Mouse (Mus musculus) midbrain, embryonic 16.5 days (tissue): Measurements from ENCODE around the gene Mtx1. TPM values are rescaled to one million over a fixed set of nuclear protein-coding genes. Genes with fewer than 3 reads are reported as not detected.
"Not testable (repeated sequence)": the region's sequence is repeated elsewhere in the genome, so short reads cannot be mapped to it uniquely, and the experiment has no call there.

Experiments used
- ATAC-seq: fragments of 200-750 bp; cut with Nextera tagmentation; 2 replicates; pipeline ENCODE4 v1.8.0; 2017; ENCODE audit warnings: moderate TSS enrichment
- H3K27ac ChIP-seq: fragments of 300-500 bp; sonication (generic); 2 replicates; pipeline ENCODE4 v1.5.1; 2014; ENCODE audit warnings: mild to moderate bottlenecking, low read length, mixed read lengths
- H3K27me3 ChIP-seq: fragments of 300-500 bp; sonication (generic); 2 replicates; pipeline ENCODE4 v1.6.1; 2014; ENCODE audit warnings: low read depth, low read length, mixed read lengths; ENCODE audit not compliant: control insufficient read depth, insufficient read depth
- H3K36me3 ChIP-seq: fragments of 300-500 bp; sonication (generic); 2 replicates; pipeline ENCODE4 v1.6.1; 2014; ENCODE audit warnings: mild to moderate bottlenecking, low read length, moderate library complexity, mixed read lengths; ENCODE audit not compliant: control insufficient read depth, insufficient read depth
- H3K4me1 ChIP-seq: fragments of 300-500 bp; sonication (generic); 2 replicates; pipeline ENCODE4 v1.6.1; 2014; ENCODE audit warnings: mild to moderate bottlenecking, low read length, mixed read lengths; ENCODE audit not compliant: control insufficient read depth, insufficient read depth
- H3K4me2 ChIP-seq: fragments of 300-500 bp; sonication (generic); 2 replicates; pipeline ENCODE4 v1.6.1; 2014; ENCODE audit warnings: mild to moderate bottlenecking, low read length, mixed read lengths
- H3K4me3 ChIP-seq: fragments of 300-500 bp; sonication (generic); 2 replicates; pipeline ENCODE4 v1.5.1; 2014; ENCODE audit warnings: low read depth, mild to moderate bottlenecking, low read length, moderate library complexity, mixed read lengths
- H3K9ac ChIP-seq: fragments of 300-500 bp; sonication (generic); 2 replicates; pipeline ENCODE4 v1.6.1; 2014; ENCODE audit warnings: low read depth, low read length, mixed read lengths
- H3K9me3 ChIP-seq: fragments of 300-500 bp; sonication (generic); replicated peaks from 2 replicates; pipeline ENCODE4 v1.6.1; 2014; ENCODE audit warnings: mild to moderate bottlenecking, low read length, mixed read lengths; ENCODE audit not compliant: control insufficient read depth, poor library complexity, severe bottlenecking
- WGBS: fragments of 180-500 bp; shearing (Covaris S2); extraction: QIAGEN DNeasy Blood & Tissue Kit; methylation state at CpG from one replicate; pipeline ENCODE4 v1.1.7; 2014; 5-methylcytosine and 5-hydroxymethylcytosine counted together
- microRNA counts: library from miRNA; unstranded; fragments of <30 nt; microRNA quantifications from one replicate; lab custom pipeline; 2016
- microRNA-seq: library from miRNA; unstranded; fragments of <30 nt; microRNA quantifications from one replicate; pipeline ENCODE4, GENCODE M21; 2017
- polyA plus RNA-seq: library from polyadenylated mRNA; unstranded; fragments of >200 nt; fragmentation: Nextera tagmentation; extraction: Ambion mirVana; gene quantifications from 2 replicates; pipeline ENCODE4 v1.2.1, GENCODE M21; 2015

The Mtx1 gene
- polyA plus RNA-seq, 1 experiment from 2014 or later = 150 TPM

GRCm38 (mm10) chr3:89161207-89161606, 65.7 kb downstream of the Mtx1 start:
- not testable (repeated sequence) for H3K27me3 ChIP-seq, H3K4me2 ChIP-seq, H3K9ac ChIP-seq, H3K27ac ChIP-seq, H3K4me3 ChIP-seq, ATAC-seq, H3K36me3 ChIP-seq, H3K9me3 ChIP-seq
- H3K4me1 ChIP-seq = peaks cover 34% of the 10 kb centered on the region

- Histone ChIP-seq H3K9ac (peak within 1 kb of the TSS; percentile 87), H3K27me3 (no peaks in the 10 kb centered on the region), H3K4me2 (peak within 1 kb of the TSS; percentile 80), H3K27ac (peak within 1 kb of the TSS; percentile 76), H3K9me3 (no peaks in the 10 kb centered on the region), H3K4me1 (peaks cover 22% of the 10 kb centered on the region), H3K4me3 (peak within 1 kb of the TSS; percentile 92), H3K36me3 (no peaks in the 10 kb centered on the region)
- WGBS = under 1% methylated on average over 64 of the region's 66 CpGs
- peak; percentile 83 for ATAC-seq
Measured at GRCm38 (mm10) chr3:89159616-89160344, 67.1 kb downstream of the Mtx1 start, which contains the start of gene Hcn3. Gene Hcn3, minus strand, starts transcription at chr3:89160196.

- H3K4me1 ChIP-seq = peaks cover 21% of the 10 kb centered on the region
- H3K27ac ChIP-seq = peak overlapping the region; percentile 76
- peak; percentile 30; the same call in 1 of the 2 replicates for ATAC-seq
- peak overlapping the region; percentile 92 for H3K4me3 ChIP-seq
- no peaks in the 10 kb centered on the region for H3K9me3 ChIP-seq
- WGBS = under 1% methylated on average over 13 of the region's 13 CpGs
- no peaks in the 10 kb centered on the region for H3K27me3 ChIP-seq
- H3K9ac ChIP-seq = peak overlapping the region; percentile 87
- H3K4me2 ChIP-seq = peak overlapping the region; percentile 80
- no peaks in the 10 kb centered on the region for H3K36me3 ChIP-seq
Measured at GRCm38 (mm10) chr3:89159211-89159610, 67.7 kb downstream of the Mtx1 start.

MicroRNA genes within 50 kb of the gene (microRNA counts, 519-probe panel; counts per million panel counts)
- microRNA mmu-miR-92b (lab: Ali Mortazavi, UCI) = 2,064 counts per million, percentile 53 among the panel's probes with 10 or more counts

Small RNA genes lying within 50 kb of the gene (microRNA-seq; reads per million reads assigned to microRNA genes)
- gene Mir92b = 4,202 reads per million, percentile 89 among the genes with 10 or more reads in this experiment

Other genes starting within 250 kb of the Mtx1 start
- gene Rusc1, start 133.8 kb downstream of the Mtx1 start, polyA plus RNA-seq = 101 and 103 TPM in 2 replicates
- 0.14 TPM in 1 of 2 replicates, not detected in the other for gene Gm43738, start 126.0 kb downstream of the Mtx1 start, polyA plus RNA-seq
- gene Fdps, start 125.1 kb downstream of the Mtx1 start, polyA plus RNA-seq = 512 and 577 TPM in 2 replicates
- 0.30 TPM in 1 of 2 replicates, not detected in the other for gene Pklr, start 90.9 kb downstream of the Mtx1 start, polyA plus RNA-seq
- gene Hcn3, start 66.9 kb downstream of the Mtx1 start, polyA plus RNA-seq = 59.1 and 65.9 TPM in 2 replicates
- 15.9 and 19.7 TPM in 2 replicates for gene Clk2, start 62.3 kb downstream of the Mtx1 start, polyA plus RNA-seq
- 145 and 152 TPM in 2 replicates for gene Scamp3, start 49.6 kb downstream of the Mtx1 start, polyA plus RNA-seq
- gene Fam189b, start 43.9 kb downstream of the Mtx1 start, polyA plus RNA-seq = 31.8 and 33.6 TPM in 2 replicates
- 46.4 and 49.0 TPM in 2 replicates for gene Gba, start 24.2 kb downstream of the Mtx1 start, polyA plus RNA-seq
- 52.2 and 53.6 TPM in 2 replicates for gene Thbs3, start 11.9 kb downstream of the Mtx1 start, polyA plus RNA-seq
- 0.57 and 1.5 TPM in 2 replicates for gene Muc1, start 2.0 kb upstream of the Mtx1 start, polyA plus RNA-seq
- 195 TPM in 2 replicates for gene Krtcap2, start 18.9 kb upstream of the Mtx1 start, polyA plus RNA-seq
- gene Trim46, start 19.2 kb upstream of the Mtx1 start, polyA plus RNA-seq = 90.3 and 91.2 TPM in 2 replicates
- gene Dpm3, start 32.3 kb upstream of the Mtx1 start, polyA plus RNA-seq = 60.4 and 64.5 TPM in 2 replicates
- 40.2 and 41.3 TPM in 2 replicates for gene Slc50a1, start 43.5 kb upstream of the Mtx1 start, polyA plus RNA-seq
- gene Efna1, start 54.1 kb upstream of the Mtx1 start, polyA plus RNA-seq = 6.8 and 7.4 TPM in 2 replicates
- gene Efna3, start 95.9 kb upstream of the Mtx1 start, polyA plus RNA-seq = 40.5 and 59.0 TPM in 2 replicates
- gene Efna4, start 110.9 kb upstream of the Mtx1 start, polyA plus RNA-seq = 3.7 and 4.2 TPM in 2 replicates
- gene Adam15, start 122.9 kb upstream of the Mtx1 start, polyA plus RNA-seq = 60.6 and 78.2 TPM in 2 replicates
- gene Dcst2, start 134.9 kb upstream of the Mtx1 start, polyA plus RNA-seq = 0.09 and 0.25 TPM in 2 replicates
- 0.96 and 0.98 TPM in 2 replicates for gene Dcst1, start 138.2 kb upstream of the Mtx1 start, polyA plus RNA-seq
- 0.49 and 0.61 TPM in 2 replicates for gene Zbtb7b, start 167.7 kb upstream of the Mtx1 start, polyA plus RNA-seq
- 1.4 TPM in 1 of 2 replicates, not detected in the other for gene Lenep, start 175.7 kb upstream of the Mtx1 start, polyA plus RNA-seq
- 35.4 and 39.1 TPM in 2 replicates for gene Flad1, start 184.8 kb upstream of the Mtx1 start, polyA plus RNA-seq
- 77.1 and 86.2 TPM in 2 replicates for gene Cks1b, start 191.3 kb upstream of the Mtx1 start, polyA plus RNA-seq
- gene Shc1, start 191.4 kb upstream of the Mtx1 start, polyA plus RNA-seq = 13.2 and 14.9 TPM in 2 replicates
- gene Pygo2, start 203.1 kb upstream of the Mtx1 start, polyA plus RNA-seq = 47.6 and 48.7 TPM in 2 replicates
- 14.4 and 18.5 TPM in 2 replicates for gene Pbxip1, start 209.6 kb upstream of the Mtx1 start, polyA plus RNA-seq
- 129 and 142 TPM in 2 replicates for gene Pmvk, start 227.5 kb upstream of the Mtx1 start, polyA plus RNA-seq